Mouse (Mus musculus) splenic B cell, adult 2 months (primary cell): Measurements from ENCODE around the gene Olfr585.

Source experiments
- DNase-seq: peaks from one replicate; pipeline ENCODE4 v3.0.0-alpha.2; 2011; ENCODE audit warnings: low read depth, low spot score
- H3K27me3 ChIP-seq: 2 replicates; pipeline ENCODE4 v1.6.1; 2012; ENCODE audit warnings: mild to moderate bottlenecking, low read length, moderate library complexity, mixed read lengths; ENCODE audit not compliant: control insufficient read depth, poor library complexity, insufficient read depth, severe bottlenecking
- H3K36me3 ChIP-seq: 2 replicates; pipeline ENCODE4 v1.6.1; 2012; ENCODE audit warnings: mild to moderate bottlenecking, low read length, moderate library complexity, mixed read lengths; ENCODE audit not compliant: control insufficient read depth, poor library complexity, insufficient read depth, severe bottlenecking

The Olfr585 gene

DNA sequence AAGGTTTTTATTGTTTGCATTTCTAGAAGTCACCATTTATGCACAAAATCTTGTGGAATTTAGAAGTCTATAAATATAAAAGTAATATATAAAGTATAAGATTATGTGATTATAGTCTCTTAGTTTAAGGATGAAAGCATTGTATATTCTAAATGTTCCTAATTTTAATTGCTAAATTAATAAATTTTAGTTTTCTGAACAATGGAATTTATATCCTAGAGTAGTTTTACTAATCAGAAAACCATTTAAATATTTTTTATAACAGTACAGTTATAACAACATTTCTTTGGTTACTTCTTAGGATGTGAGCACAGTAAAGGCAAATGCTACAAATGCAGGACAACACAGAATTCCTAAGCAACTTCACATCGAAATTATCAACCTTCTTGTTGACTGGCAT, at the start of gene Olfr585:
Gene Olfr585, plus strand, starts transcription at position 301 of the 400 bp plus-strand sequence.
- Histone ChIP-seq H3K27me3 (no peaks in the 10 kb centered on the region), H3K36me3 (no peaks in the 10 kb centered on the region)
- DNase-seq, result no peak

DNA sequence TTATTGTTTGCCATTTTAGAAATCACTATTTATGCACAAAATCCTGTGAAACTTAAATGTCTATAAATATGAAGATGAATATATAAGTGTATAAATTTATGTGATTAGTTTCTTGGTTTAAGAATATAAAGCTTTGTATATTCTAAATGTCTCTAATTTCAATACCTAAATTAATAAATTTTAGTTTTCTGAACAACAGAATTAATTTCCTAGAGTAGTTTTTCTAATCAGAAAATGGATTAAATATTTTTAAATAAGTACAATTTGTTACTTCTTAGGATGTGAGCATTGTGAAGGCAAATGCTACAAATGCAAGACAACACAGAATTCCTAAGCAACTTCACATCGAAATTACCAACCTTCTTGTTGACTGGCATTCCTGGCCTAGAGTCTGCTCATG, 46.5 kb upstream of the Olfr585 start, which contains the start of gene Olfr583:
Gene Olfr583, plus strand, starts transcription at position 301 of the 400 bp plus-strand sequence.
- no peaks in the 10 kb centered on the region for H3K36me3 ChIP-seq
- no peak for DNase-seq
- H3K27me3 ChIP-seq, result no peaks in the 10 kb centered on the region

DNA sequence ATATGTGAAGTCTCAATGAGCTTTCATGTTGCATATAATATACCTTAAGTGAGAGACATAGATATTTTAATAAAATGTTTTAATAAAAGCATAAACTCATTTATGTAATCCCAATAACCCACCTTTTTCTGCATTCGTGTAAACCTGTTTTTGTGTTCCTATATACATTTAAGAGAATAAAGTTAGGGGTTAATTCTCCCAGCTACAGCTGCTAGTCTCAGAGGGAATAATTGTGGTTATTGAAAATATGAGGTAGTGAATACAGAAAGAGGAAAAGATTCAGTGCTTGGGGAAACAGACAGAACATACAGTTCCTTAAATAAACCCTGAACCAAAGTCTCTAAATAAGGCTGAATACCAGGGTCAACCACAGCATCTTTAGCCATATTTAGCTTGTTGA, 15.9 kb upstream of the Olfr585 start, which contains the start of gene Olfr584:
Gene Olfr584, plus strand, starts transcription at position 301 of the 400 bp plus-strand sequence.
- no peak for DNase-seq
- H3K36me3 ChIP-seq, result no peaks in the 10 kb centered on the region

DNA sequence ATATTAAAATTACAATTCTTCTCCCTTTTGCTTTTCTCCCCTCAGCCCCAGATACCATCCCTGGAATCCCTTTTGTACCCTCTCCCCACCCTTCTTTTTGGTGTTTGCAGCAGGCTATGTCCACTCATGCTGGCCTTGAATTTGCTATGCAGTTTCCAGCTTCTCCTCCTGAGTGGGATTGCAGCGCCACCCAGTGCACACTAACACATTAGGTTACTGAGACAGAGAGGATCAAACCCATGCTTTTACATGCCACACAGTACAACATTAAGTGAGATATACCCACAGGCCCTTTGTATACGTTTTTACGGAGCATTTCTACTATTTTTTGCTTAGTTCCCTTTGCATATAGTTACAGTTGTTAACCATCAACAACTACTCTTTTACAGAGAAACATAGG, 21.9 kb downstream of the Olfr585 start:
- no peaks in the 10 kb centered on the region for H3K27me3 ChIP-seq
- H3K36me3 ChIP-seq, result no peaks in the 10 kb centered on the region
- no peak for DNase-seq

More for the DNA sequence above, 15.9 kb upstream of the Olfr585 start, which contains the start of gene Olfr584:
- H3K27me3 ChIP-seq, result no peaks in the 10 kb centered on the region

DNA sequence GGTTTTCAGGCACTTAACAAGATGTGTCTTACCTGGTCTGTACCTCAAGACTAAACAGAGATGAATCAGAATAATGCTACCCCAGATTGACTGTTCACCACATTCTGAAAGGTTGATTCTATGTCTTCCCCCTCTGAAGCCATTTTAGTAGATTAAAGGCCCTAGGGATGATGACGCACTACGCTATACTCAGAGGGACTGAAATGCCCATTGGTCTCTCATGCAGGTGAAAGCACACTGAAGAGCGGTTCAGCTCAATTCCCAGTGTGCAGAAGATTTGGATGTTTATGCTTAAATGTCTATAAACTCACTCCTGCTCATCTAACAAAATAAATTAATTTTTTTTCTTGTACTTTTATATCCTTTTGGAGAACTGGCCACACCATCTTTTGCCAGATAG, 28.0 kb downstream of the Olfr585 start, which contains the start of gene Olfr586:
Gene Olfr586, minus strand, starts transcription at position 101 of the 400 bp plus-strand sequence.
- no peak for DNase-seq
- Histone ChIP-seq H3K36me3 (no peaks in the 10 kb centered on the region), H3K27me3 (no peaks in the 10 kb centered on the region)

DNA sequence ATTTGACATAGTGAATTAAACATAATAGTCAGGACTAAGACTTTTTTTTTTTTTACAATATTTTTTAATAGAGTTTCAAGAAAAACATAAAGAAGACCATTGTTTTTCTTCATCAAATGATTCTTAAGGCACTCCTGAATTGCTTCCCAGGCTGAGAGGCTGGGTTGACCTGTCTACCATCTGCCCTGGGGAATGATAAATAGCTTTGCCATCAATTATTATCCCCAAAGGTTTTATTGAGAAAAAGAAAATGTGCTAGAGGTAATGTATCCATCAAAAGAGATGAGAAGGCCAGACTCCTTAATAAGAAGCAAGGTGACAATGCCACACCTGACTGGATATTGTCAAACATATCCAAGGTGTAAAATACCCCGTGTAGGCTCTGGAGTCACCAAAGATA, 43.1 kb downstream of the Olfr585 start, which contains the start of gene Olfr588-ps1:
Gene Olfr588-ps1, plus strand, starts transcription at position 301 of the 400 bp plus-strand sequence.
- no peak for DNase-seq
- H3K27me3 ChIP-seq, result no peaks in the 10 kb centered on the region
- H3K36me3 ChIP-seq, result no peaks in the 10 kb centered on the region
